Mouse (Mus musculus) limb, embryonic 10.5 days (tissue): ENCODE measurements around the gene Cracr2b. TPM values are rescaled to one million over a fixed set of nuclear protein-coding genes. Genes with fewer than 3 reads are reported as not detected.

Experiments
- DNase-seq: peaks from one replicate; pipeline ENCODE4 v3.0.0-alpha.2; 2017; ENCODE audit warnings: low spot score
- H3K27ac ChIP-seq: fragments of 300-500 bp; sonication (generic); 2 replicates; pipeline ENCODE4 v1.5.1; 2016; ENCODE audit warnings: mild to moderate bottlenecking
- H3K27me3 ChIP-seq: fragments of 300-500 bp; sonication (generic); 2 replicates; pipeline ENCODE4 v1.6.1; 2016; ENCODE audit warnings: low read depth, mild to moderate bottlenecking; ENCODE audit not compliant: poor library complexity, severe bottlenecking
- H3K36me3 ChIP-seq: fragments of 300-500 bp; sonication (generic); 2 replicates; pipeline ENCODE4 v1.6.1; 2016; ENCODE audit warnings: mild to moderate bottlenecking, moderate library complexity
- H3K4me1 ChIP-seq: fragments of 300-500 bp; sonication (generic); 2 replicates; pipeline ENCODE4 v1.6.1; 2016
- H3K4me3 ChIP-seq: fragments of 300-500 bp; sonication (generic); 2 replicates; pipeline ENCODE4 v1.5.1; 2016; ENCODE audit warnings: mild to moderate bottlenecking, moderate library complexity
- H3K9me3 ChIP-seq: fragments of 300-500 bp; sonication (generic); replicated peaks from 2 replicates; pipeline ENCODE4 v1.6.1; 2016; ENCODE audit warnings: mild to moderate bottlenecking
- WGBS: fragments of 180-500 bp; shearing (Covaris S2); methylation state at CpG from one replicate; pipeline ENCODE4 v1.1.7; 2016; 5-methylcytosine and 5-hydroxymethylcytosine counted together
- polyA plus RNA-seq: library from polyadenylated mRNA; unstranded; fragments of >200 nt; fragmentation: Nextera tagmentation; extraction: Ambion mirVana; gene quantifications from 2 replicates; pipeline ENCODE4 v1.2.1, GENCODE M21; 2016

Gene Cracr2b
- 7.0 and 7.8 TPM in 2 replicates for polyA plus RNA-seq

- Histone ChIP-seq H3K4me1 (peaks cover 62% of the 10 kb centered on the region), H3K27me3 (peaks cover 91% of the 10 kb centered on the region), H3K36me3 (peaks cover 5% of the 10 kb centered on the region; the same call in 1 of the 2 replicates), H3K4me3 (peak within 1 kb of the TSS; percentile 59), H3K9me3 (no peaks in the 10 kb centered on the region), H3K27ac (peak within 1 kb of the TSS; percentile 68)
- 75% methylated on average over 15 of the region's 15 CpGs for WGBS
- DNase-seq, result no peak
These were observed at the start of gene Cracr2b for GRCm38 (mm10) chr7:141460391-141461113. Gene Cracr2b, plus strand, starts transcription at chr7:141461094.

- no peak overlapping the region for H3K4me3 ChIP-seq
- H3K27ac ChIP-seq, result no peak overlapping the region
- WGBS, result 94% methylated on average over 1 of the region's 1 CpGs
- H3K9me3 ChIP-seq, result no peaks in the 10 kb centered on the region
- H3K36me3 ChIP-seq, result peaks cover 46% of the 10 kb centered on the region
- H3K27me3 ChIP-seq, result no peaks in the 10 kb centered on the region
- peaks cover 22% of the 10 kb centered on the region for H3K4me1 ChIP-seq
- no peak for DNase-seq
These were observed 49.2 kb upstream of the Cracr2b start for GRCm38 (mm10) chr7:141411667-141412066.

- 5% methylated on average over 16 of the region's 16 CpGs for WGBS
- Histone ChIP-seq H3K27ac (peak overlapping the region; percentile 88), H3K9me3 (no peaks in the 10 kb centered on the region), H3K36me3 (peaks cover 35% of the 10 kb centered on the region), H3K27me3 (no peaks in the 10 kb centered on the region), H3K4me1 (peaks cover 22% of the 10 kb centered on the region), H3K4me3 (peak overlapping the region; percentile 70)
- DNase-seq, result peak; percentile 46
These were observed 47.6 kb upstream of the Cracr2b start for GRCm38 (mm10) chr7:141413331-141413730.

- Histone ChIP-seq H3K27ac (peak within 1 kb of the TSS; percentile 88), H3K36me3 (peaks cover 28% of the 10 kb centered on the region), H3K4me1 (peaks cover 21% of the 10 kb centered on the region), H3K9me3 (no peaks in the 10 kb centered on the region), H3K4me3 (peak within 1 kb of the TSS; percentile 70), H3K27me3 (no peaks in the 10 kb centered on the region)
- peak; percentile 100 for DNase-seq
- WGBS, result under 1% methylated on average over 56 of the region's 56 CpGs
These were observed 46.9 kb upstream of the Cracr2b start, which contains the start of gene Gatd1 for GRCm38 (mm10) chr7:141413809-141414584. Gene Gatd1, minus strand, starts transcription at chr7:141414136.

GRCm38 (mm10) chr7:141416144-141416841 is 44.6 kb upstream of the Cracr2b start:
- Histone ChIP-seq H3K27me3 (no peaks in the 10 kb centered on the region), H3K4me3 (no peak overlapping the region), H3K36me3 (peaks cover 5% of the 10 kb centered on the region; the same call in 1 of the 2 replicates), H3K4me1 (peaks cover 16% of the 10 kb centered on the region), H3K27ac (no peak overlapping the region), H3K9me3 (no peaks in the 10 kb centered on the region)
- DNase-seq, result no peak
- WGBS, result 86% methylated on average over 6 of the region's 6 CpGs

- Histone ChIP-seq H3K4me3 (no peak overlapping the region), H3K27me3 (no peaks in the 10 kb centered on the region), H3K4me1 (peaks cover 13% of the 10 kb centered on the region), H3K9me3 (no peaks in the 10 kb centered on the region), H3K36me3 (no peaks in the 10 kb centered on the region), H3K27ac (no peak overlapping the region)
- WGBS, result 73% methylated on average over 8 of the region's 8 CpGs
- DNase-seq, result no peak
These were observed 42.9 kb upstream of the Cracr2b start for GRCm38 (mm10) chr7:141417731-141418681.

GRCm38 (mm10) chr7:141418970-141419369 is 41.9 kb upstream of the Cracr2b start:
- WGBS, result 71% methylated on average over 7 of the region's 7 CpGs
- no peaks in the 10 kb centered on the region for H3K9me3 ChIP-seq
- H3K4me3 ChIP-seq, result no peak overlapping the region
- DNase-seq, result no peak
- no peaks in the 10 kb centered on the region for H3K27me3 ChIP-seq
- H3K36me3 ChIP-seq, result no peaks in the 10 kb centered on the region
- no peak overlapping the region for H3K27ac ChIP-seq
- H3K4me1 ChIP-seq, result peaks cover 8% of the 10 kb centered on the region

GRCm38 (mm10) chr7:141420030-141420702 is 40.7 kb upstream of the Cracr2b start:
- no peak overlapping the region for H3K4me3 ChIP-seq
- H3K27me3 ChIP-seq, result no peaks in the 10 kb centered on the region
- no peak overlapping the region for H3K27ac ChIP-seq
- no peaks in the 10 kb centered on the region for H3K36me3 ChIP-seq
- no peaks in the 10 kb centered on the region for H3K4me1 ChIP-seq
- WGBS, result 83% methylated on average over 9 of the region's 9 CpGs
- DNase-seq, result no peak
- H3K9me3 ChIP-seq, result no peaks in the 10 kb centered on the region

GRCm38 (mm10) chr7:141423811-141424210 is 37.1 kb upstream of the Cracr2b start:
- Histone ChIP-seq H3K27ac (no peak overlapping the region), H3K4me3 (no peak overlapping the region), H3K36me3 (no peaks in the 10 kb centered on the region), H3K9me3 (no peaks in the 10 kb centered on the region), H3K27me3 (no peaks in the 10 kb centered on the region), H3K4me1 (peaks cover 14% of the 10 kb centered on the region)
- WGBS, result 83% methylated on average over 4 of the region's 4 CpGs
- DNase-seq, result no peak

GRCm38 (mm10) chr7:141426948-141427730 is 33.8 kb upstream of the Cracr2b start:
- Histone ChIP-seq H3K9me3 (no peaks in the 10 kb centered on the region), H3K27me3 (no peaks in the 10 kb centered on the region), H3K27ac (no peak overlapping the region), H3K4me3 (no peak overlapping the region), H3K4me1 (peaks cover 30% of the 10 kb centered on the region), H3K36me3 (peaks cover 22% of the 10 kb centered on the region)
- DNase-seq, result no peak
- WGBS, result 84% methylated on average over 12 of the region's 12 CpGs

- peaks cover 45% of the 10 kb centered on the region for H3K4me1 ChIP-seq
- peak overlapping the region; percentile 52 for H3K4me3 ChIP-seq
- 44% methylated on average over 5 of the region's 5 CpGs for WGBS
- no peaks in the 10 kb centered on the region for H3K27me3 ChIP-seq
- no peak for DNase-seq
- no peak overlapping the region for H3K27ac ChIP-seq
- H3K9me3 ChIP-seq, result no peaks in the 10 kb centered on the region
- peaks cover 37% of the 10 kb centered on the region for H3K36me3 ChIP-seq
These were observed 32.2 kb upstream of the Cracr2b start for GRCm38 (mm10) chr7:141428701-141429100.
